Mouse (Mus musculus) small intestine, adult 2 months (tissue): ENCODE measurements around the gene Fate1.

Source experiments
- CTCF ChIP-seq: fragments of 200-500 bp; IDR thresholded peaks from 2 replicates; pipeline ENCODE4 v1.5.1; 2012; ENCODE audit warnings: low read depth, mild to moderate bottlenecking, control low read depth, inconsistent platforms, low read length, moderate library complexity, mixed read lengths; ENCODE audit not compliant: insufficient replicate concordance, insufficient read length; ENCODE audit errors: extremely low read depth
- POLR2A ChIP-seq: fragments of 200-500 bp; IDR thresholded peaks from 2 replicates; pipeline ENCODE4 v1.6.1; 2012; ENCODE audit warnings: low read depth, mild to moderate bottlenecking, control low read depth, inconsistent platforms, low read length, moderate library complexity

GRCm38 (mm10) chrX:71995972-71996371, 23.2 kb downstream of the Fate1 start:
- TF ChIP-seq CTCF: no peak
- no peak for TF ChIP-seq POLR2A
